Mouse (Mus musculus): Measurements from ENCODE around the gene Nfrkb.

Nfrkb gene

DNA sequence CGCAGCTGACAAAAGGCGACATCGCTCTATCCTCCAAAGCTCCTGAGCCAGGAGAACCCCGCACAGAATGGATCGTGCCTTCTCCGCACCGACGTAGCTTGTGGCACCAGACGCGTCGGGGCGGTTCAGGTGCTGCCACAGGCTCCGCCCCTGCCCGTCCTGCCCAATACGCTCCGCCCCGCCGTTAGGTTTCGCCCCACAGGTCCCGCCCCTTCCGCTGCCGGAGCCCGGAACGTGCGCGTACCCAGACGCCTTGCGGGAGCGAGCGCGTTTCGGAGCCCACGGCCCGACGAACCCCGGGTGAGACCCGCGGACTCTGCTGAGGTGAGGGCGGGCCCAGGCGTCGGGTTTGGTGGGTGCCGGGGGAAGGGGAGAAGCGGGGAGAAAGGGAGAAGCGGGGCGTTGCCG is at the start of gene Nfrkb:
Gene Nfrkb, plus strand, starts transcription at position 246 of the 408 bp plus-strand sequence.
- peak; percentile 85 for DNase-seq (ENCODE audit: low read depth, low spot score)

DNA sequence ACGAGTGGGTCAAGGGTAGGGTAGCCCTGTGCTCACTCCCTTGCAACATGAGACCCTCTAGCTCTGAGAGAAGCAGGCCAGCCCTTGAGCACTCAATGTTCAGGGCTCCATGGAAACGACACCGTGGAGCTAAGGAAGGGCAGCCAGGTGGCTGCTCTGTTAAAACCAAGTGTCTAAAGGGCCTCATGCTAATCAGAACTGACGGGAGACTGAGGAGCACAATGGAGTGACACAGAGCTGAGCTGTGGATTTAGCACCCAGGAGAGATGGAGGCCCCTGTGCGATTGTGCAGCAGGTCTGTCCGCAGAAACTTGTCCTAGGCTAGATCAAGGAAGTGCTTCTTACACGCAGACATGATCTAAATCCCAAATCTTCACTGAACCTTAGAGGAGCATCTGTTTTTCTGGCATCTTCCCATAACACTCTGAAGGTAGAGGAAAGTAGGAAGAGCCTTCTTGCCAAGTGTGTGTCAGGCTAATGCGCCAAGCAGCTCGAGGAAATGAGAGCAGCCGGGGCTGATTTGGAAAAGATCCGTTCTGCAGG is 41.6 kb upstream of the Nfrkb start:
- no peak for DNase-seq (ENCODE audit: low read depth, low spot score)

- no peak for DNase-seq (ENCODE audit: low read depth, low spot score)
Observed at GRCm38 (mm10) chr9:31346575-31347080, 39.4 kb upstream of the Nfrkb start.

GRCm38 (mm10) chr9:31348458-31348857 is 37.5 kb upstream of the Nfrkb start:
- no peak for DNase-seq (ENCODE audit: low read depth, low spot score)

- peak; percentile 51 for DNase-seq (ENCODE audit: low read depth, low spot score)
Observed at GRCm38 (mm10) chr9:31348915-31349314, 37.1 kb upstream of the Nfrkb start.

- DNase-seq (ENCODE audit: low read depth, low spot score): no peak
Observed at GRCm38 (mm10) chr9:31352716-31353115, 33.3 kb upstream of the Nfrkb start.

DNA sequence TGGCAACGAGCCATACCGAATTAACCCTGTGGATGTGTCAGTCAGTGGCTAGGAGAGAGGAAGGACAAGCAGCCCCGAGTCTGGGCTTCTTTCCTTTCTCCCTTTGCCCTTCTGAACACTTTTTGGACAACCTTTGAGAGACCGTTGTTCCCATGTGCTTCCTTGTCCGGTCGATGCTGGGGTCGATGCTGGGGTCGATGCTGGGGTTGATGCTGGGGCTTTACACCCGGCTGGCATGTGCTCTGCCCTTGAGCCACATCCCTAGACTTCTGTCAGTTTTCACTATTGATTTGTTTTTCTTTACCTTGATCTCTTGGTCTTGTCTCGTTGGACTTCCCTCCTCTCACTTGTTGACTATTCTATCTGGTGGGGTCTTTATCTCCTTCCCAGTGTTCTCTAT is 32.5 kb upstream of the Nfrkb start:
- DNase-seq (ENCODE audit: low read depth, low spot score): no peak

GRCm38 (mm10) chr9:31354051-31354450 is 31.9 kb upstream of the Nfrkb start:
- DNase-seq (ENCODE audit: low read depth, low spot score): no peak

DNA sequence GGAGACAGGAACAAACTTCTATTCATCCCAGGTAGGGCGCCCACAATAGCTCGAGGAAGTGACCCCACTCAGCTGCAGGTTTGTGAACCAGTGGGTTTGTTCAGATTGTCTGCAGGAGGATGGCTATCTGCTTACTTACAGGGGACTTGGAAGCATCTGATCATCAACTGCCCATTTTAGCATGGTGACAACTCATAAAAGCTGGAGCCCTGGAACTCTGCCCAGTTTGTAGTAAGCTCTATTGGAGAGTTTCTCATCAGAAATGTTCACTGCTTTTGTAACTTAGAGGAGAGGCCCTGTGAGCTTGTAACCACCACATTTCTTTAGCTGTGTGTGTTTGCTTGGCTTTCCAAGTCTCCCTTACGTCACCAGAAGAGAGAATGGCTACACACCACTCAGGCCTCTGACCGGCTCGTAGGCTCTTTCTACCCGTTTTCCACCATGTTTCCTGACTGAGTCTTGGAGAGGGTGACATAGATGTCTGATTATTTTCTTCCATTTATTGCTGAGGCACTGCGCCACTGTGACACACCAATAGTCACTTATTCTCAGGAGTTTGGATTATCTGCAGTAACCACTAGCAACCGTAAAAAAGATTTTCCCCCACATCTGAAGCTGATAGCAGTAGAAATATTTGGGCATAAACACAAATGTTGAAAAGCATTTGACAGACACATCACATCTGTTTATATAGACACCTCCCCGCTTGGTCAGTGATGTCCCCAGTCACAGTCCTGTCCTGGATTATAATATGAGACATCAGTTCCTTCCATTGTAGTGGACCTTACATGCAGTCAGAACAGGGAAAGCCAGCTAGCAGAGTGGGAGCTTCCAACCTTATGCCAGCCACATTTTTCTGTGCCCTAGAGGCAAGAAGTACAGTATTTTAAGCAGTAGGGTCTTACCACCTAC is 22.0 kb upstream of the Nfrkb start:
- DNase-seq (ENCODE audit: low read depth, low spot score): no peak

DNA sequence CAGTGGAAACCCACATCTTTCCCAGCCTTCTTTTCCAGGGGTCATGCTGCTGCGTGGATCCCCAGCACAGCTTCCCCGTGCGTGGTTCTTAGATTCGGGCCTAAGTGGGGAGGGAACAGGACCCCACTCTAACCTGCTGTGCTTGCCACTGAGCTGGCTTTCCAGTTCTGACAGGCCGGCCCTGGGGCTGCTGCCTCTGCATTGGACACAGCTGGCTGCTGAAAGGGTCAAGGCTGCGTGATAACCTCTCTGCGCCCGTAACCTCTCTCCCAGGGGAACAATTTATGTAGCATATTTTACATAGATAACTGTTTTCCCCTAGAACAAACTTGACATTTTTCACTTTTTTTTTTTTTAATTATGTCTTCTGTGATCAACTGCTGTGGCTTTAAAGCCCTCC is 20.9 kb upstream of the Nfrkb start:
- no peak for DNase-seq (ENCODE audit: low read depth, low spot score)

DNA sequence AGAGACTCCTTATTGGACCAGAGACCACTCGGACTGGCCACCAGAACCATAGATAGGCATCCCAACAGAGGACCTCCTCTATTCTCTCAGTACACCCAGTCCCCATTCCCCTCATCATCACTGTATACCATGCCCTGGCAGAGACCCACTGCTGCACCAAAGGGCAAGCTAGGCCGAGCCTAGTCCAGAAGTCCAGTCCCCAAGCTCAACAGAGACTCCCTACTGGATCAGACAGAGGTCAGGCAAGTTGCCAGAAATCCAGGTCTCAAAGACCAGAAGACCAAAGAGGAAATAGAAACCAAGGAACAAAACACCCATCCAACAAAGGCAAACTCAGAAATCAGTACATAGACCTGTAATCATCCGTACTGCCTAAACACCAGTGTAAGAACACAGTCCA is 14.3 kb upstream of the Nfrkb start:
- DNase-seq (ENCODE audit: low read depth, low spot score): no peak

DNA sequence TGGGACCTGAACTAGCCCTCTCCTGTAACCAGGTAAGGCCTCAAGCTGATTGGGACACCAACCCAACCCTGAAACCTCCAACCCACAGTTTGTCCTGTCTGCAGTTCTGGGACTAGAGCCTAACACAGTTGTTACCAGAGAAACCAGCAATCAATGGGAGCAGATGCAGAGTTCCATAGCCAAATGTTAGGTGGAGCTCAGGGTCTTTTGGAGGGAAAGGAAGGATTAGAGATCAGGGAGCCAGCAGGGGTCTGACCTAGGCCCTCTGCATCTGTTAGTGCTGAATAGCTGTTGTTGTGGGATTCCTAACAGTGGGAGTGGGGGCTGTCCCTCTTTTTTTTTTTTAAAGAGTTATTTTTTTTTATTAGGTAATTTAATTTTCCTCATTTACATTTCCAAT is 9.3 kb upstream of the Nfrkb start:
- DNase-seq (ENCODE audit: low read depth, low spot score): no peak

GRCm38 (mm10) chr9:31384786-31385499 is 1.0 kb upstream of the Nfrkb start:
- DNase-seq (ENCODE audit: low read depth, low spot score): no peak

- DNase-seq (ENCODE audit: low read depth, low spot score): no peak
Observed at GRCm38 (mm10) chr9:31385500-31385869, 507 bp upstream of the Nfrkb start.

DNA sequence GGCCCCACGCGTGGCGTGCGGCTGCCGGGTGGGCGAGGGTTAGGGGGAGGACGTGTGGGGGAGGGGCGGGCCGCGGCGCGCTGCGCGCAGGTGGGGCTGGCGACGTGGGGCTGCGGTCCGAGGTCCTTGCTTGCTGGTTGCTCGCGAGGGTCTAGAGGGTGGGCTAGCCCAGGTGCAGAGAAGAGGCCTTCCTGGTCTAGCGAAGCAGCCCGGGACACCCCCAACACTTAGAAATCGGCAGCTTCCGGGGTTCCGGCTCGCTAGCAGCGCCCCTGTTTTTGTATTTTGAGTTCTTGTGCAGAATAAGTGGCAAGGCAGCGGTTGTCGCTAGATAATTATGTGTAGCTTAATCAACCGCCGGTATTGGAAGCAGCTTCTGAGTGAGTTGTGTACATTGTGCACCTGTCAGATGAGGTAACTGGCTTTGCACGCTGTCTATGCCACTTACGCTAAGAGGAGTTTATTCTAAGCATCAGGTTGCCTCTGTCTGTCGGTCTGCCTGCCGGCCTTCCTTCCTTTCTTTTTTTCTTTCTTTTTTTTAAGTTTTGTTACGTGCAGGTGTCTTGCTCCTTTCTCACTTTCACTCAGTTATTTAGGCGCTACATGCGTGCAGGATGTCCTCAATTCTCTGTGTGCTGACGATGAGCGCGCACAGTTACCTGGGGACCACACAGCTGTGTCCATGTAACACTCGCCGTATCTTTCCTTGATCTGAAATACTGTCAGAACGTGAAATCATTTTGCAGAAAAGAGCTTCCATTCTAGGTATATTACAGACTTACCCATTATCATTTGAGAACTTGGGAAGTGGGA is 582 bp downstream of the Nfrkb start:
- no peak for DNase-seq (ENCODE audit: low read depth, low spot score)

DNA sequence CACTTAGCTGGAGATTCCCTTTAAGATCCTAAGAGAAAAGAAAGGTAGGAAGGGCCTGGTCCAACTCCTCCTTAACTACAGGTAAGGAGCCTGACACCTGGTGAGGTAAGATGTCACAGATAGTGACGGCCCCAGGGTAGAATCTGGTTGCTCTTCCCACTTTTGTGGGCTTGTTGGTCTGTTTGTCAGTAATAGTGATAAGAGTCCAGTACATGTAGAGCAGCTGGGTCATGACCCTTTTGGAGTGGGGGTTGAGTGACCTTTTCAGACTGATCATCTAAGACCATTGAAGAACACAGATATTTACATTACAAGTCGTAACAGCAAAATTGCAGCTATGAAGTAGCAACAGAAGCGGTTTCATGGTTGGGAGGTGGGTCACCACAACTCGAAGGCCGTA is 1.2 kb downstream of the Nfrkb start:
- DNase-seq (ENCODE audit: low read depth, low spot score): no peak

DNA sequence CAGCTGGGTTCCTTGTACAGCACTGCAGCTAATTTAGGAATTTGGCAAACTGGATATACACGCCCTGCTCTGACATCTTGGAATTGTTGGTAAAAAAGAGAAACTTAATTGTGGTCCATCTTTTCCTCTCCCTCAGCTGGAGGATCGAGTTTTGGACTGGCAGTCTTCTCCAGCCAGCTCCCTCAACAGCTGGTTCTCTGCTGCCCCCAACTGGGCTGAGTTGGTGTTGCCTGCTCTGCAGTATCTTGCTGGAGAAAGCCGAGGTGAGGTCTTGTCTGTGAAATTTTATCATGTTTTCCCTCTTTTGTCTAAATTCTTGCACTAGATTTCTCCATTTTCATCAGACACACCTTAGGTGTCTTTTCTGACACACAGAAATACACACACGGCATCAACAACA is 14.4 kb downstream of the Nfrkb start:
- DNase-seq (ENCODE audit: low read depth, low spot score): peak; percentile 20

GRCm38 (mm10) chr9:31404311-31404710 is 18.3 kb downstream of the Nfrkb start:
- no peak for DNase-seq (ENCODE audit: low read depth, low spot score)

DNA sequence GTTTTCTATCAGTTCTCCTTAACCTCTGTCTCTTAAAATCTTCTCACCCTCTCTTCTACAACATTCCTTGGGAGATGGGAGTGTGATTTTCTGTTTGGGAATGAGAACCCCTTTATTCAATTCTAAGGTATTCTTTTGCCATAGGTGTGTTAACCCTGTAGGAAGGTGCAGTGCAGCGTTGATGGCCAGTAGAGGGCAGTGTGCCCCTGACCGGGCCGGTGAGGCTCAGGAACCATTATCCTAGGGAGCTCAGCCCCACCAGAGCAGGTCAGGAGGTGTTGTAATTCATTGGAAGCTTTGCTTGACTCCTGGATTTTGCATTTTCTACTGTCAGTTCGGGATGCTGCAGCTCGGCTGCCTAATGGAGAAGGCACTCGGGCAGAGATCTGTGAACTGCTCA is 19.2 kb downstream of the Nfrkb start:
- DNase-seq (ENCODE audit: low read depth, low spot score): no peak

DNA sequence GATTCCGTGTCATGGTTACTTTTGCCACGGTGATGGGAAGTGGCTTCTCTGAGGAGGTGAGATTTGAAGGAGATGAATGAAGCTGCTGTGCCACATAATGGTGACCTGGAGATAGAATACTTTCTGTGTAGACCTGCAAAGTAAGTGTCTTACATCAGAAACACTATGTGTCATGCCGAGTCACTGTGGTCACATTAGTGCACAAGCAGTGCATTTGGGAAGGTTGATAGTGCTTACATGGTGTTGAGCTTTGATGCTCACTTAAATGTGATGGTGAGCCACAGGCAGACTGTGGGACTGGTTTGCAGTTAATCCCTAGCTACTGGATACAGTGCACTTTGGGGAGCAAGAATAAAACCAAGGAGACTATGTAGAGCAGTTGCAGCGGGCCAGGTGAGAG is 26.2 kb downstream of the Nfrkb start:
- no peak for DNase-seq (ENCODE audit: low read depth, low spot score)

DNA sequence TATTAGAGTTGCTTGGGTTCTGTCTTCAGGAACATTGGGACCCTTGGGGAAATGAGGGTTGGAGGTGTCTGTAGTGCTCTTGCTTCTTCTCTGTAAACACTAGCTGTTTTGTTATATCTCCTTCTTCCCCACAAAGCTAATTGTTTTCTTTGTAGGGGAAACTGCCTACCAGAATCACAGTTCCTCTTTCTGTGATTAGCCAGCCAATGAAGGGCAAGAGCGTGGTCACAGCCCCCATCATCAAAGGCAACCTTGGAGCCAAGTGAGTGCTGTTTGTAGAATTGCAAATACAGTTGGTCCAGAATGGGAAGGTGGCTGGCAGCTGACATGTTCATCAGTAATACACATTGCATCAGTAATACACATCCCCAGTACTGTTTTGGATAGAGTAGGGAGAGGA is 32.8 kb downstream of the Nfrkb start:
- DNase-seq (ENCODE audit: low read depth, low spot score): no peak

DNA sequence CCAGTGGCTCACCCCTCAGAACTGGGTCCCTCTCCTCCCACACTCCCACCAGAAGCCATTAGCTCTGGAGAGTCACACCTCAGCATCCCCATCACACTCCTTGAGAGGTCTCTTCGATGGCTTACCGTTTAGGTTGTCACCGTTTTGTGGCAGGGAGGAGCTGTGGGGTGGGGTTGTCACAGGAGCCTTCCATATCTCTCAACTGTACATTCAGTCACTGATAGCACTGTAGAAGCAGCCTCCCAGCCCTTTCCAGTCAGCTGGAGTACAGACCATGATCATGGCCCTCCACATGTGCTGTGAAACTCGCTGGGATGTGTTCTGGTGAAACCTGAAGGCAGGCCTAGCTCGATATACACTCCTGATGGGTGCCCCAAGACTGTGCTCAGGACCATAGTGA is 36.2 kb downstream of the Nfrkb start:
- no peak for DNase-seq (ENCODE audit: low read depth, low spot score)
